Comparison of ENCODE assay signal across 27 mouse cellular contexts in the genomic region with DNA sequence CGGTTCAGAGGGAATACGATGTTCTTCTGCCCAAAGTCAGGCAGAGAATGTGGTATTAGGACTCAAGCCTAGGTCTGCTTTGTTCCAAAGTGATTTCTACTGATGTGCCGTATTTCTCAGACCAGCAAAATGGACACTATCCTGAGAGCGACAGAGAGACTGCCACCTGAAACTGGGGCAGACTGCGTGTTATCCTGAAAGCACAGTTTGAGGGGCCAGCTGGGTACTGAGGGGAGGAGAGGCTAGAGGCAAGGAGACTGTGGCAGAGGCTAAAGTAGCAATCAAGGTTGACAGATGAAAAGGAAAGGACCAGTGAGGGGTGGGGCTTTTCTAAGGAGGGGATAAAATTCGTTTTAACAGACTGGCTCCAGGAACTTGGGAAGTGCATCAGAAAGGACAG. TPM values are rescaled to one million over a fixed set of nuclear protein-coding genes. Genes with fewer than 3 reads are reported as not detected.
"Had no signal": no experiment of that assay in that cellular context is flagged by ENCODE, and none has a peak within 500 bp of the region (broad histone marks: within the 10 kb centered on the region; RNA-seq: fewer than 3 reads in every experiment).

No protein-coding gene starts in this region.

- H3K9ac ChIP-seq: kidney, embryonic 15.5 days; limb, embryonic 13.5 days; liver, embryonic 12.5 days; liver, embryonic 15.5 days had no signal

- H3K27me3 ChIP-seq: kidney, embryonic 15.5 days; limb, embryonic 13.5 days; liver, embryonic 15.5 days had no signal

- H3K36me3 ChIP-seq: kidney, embryonic 15.5 days; limb, embryonic 10.5 days; limb, embryonic 13.5 days; liver, embryonic 12.5 days; liver, embryonic 15.5 days had no signal

- H3K4me3 ChIP-seq: kidney, embryonic 15.5 days; limb, embryonic 10.5 days; limb, embryonic 13.5 days; liver, embryonic 12.5 days; liver, embryonic 15.5 days had no signal

- H3K4me2 ChIP-seq: kidney, embryonic 15.5 days; limb, embryonic 13.5 days; liver, embryonic 12.5 days; liver, embryonic 15.5 days; midbrain, embryonic 11.5 days had no signal

- DNase-seq: kidney, postnatal 14 days; kidney, postnatal 4 days; liver; lung, adult 18-20 months; lung, postnatal 14 days; lung, postnatal 4 days; midbrain, embryonic 14.5 days; thymus, adult 2 months; thymus, postnatal 14 days had no signal

- H3K9me3 ChIP-seq: kidney, embryonic 15.5 days; limb, embryonic 10.5 days; liver, embryonic 12.5 days; liver, embryonic 15.5 days had no signal

- H3K27ac ChIP-seq: kidney, embryonic 15.5 days; limb, embryonic 10.5 days; limb, embryonic 13.5 days; liver, embryonic 12.5 days; liver, embryonic 15.5 days; stomach, postnatal 0 days had no signal

- ATAC-seq: liver, embryonic 12.5 days had no signal

RNA-seq across cellular contexts. Expression of a gene that starts 6.4 kb away (rescaled TPM):
- total RNA-seq: megakaryocyte progenitor cell, adult 5-6 weeks; megakaryocyte-erythroid progenitor cell, adult 5-6 weeks had no signal

RNA-seq across cellular contexts. Expression of a gene that starts 24.1 kb away (rescaled TPM):
- total RNA-seq: layer of hippocampus, adult 18-20 months; layer of hippocampus, postnatal 14 days; left cerebral cortex, postnatal 25 days; megakaryocyte progenitor cell, adult 5-6 weeks; megakaryocyte-erythroid progenitor cell, adult 5-6 weeks; midbrain, postnatal 0 days had no signal
- polyA plus RNA-seq: kidney, embryonic 15.5 days; limb, embryonic 10.5 days; limb, embryonic 13.5 days; liver, embryonic 12.5 days; liver, embryonic 15.5 days; lung, embryonic 16.5 days; midbrain, embryonic 11.5 days; midbrain, embryonic 14.5 days; midbrain, postnatal 0 days; neural tube, embryonic 11.5 days; neural tube, embryonic 14.5 days; small intestine, adult 2 months; stomach, embryonic 14.5 days; stomach, postnatal 0 days; thymus, adult 2 months had no signal

RNA-seq across cellular contexts. Expression of a gene that starts 34.1 kb away (rescaled TPM):
- total RNA-seq: megakaryocyte progenitor cell, adult 5-6 weeks; megakaryocyte-erythroid progenitor cell, adult 5-6 weeks had no signal
- polyA plus RNA-seq: small intestine, adult 2 months had no signal
